Mouse (Mus musculus): ENCODE measurements at regions not wholly inside any gene's neighbourhood (a gene's known extent, or its start where the extent isn't known, plus 50 kb on each side); places are given as distances from the start of the nearest gene placed in this dataset.

DNA sequence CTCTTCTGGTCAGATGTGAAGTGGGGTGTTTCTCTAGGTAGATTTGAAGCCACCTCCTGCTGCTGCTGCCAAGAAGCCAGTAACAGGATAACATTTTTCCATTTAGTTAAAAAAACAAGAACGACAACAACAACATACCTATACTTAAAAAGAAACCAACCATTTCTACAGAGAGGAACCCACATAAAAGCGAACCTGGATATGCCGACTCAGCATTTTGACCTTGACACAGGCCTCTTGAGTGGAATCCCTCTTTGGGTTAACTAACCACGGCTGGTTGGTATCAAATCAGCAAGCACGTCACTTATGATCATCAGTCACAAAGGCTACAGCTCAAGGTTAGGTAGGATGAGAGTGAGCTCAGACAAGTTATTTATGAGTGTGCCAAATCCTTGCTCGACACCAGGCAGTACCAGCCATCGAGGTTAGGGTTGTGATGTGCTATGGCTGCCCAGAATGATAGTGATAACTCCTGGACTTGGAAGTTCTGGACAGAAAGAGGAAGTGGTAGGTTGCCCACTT lies 269.7 kb downstream of the Cbln1 start:
- DNase-seq (ENCODE audit: low read depth, low spot score): no peak

GRCm38 (mm10) chr8:87199461-87200131 lies 272.8 kb downstream of the Cbln1 start:
- peak; percentile 57 for DNase-seq (ENCODE audit: low read depth, low spot score)

GRCm38 (mm10) chr8:87197867-87198536 lies 274.4 kb downstream of the Cbln1 start:
- DNase-seq (ENCODE audit: low read depth, low spot score): no peak

- no peak for DNase-seq (ENCODE audit: low read depth, low spot score)
These were observed 275.4 kb downstream of the Cbln1 start for GRCm38 (mm10) chr8:87197000-87197399.

DNA sequence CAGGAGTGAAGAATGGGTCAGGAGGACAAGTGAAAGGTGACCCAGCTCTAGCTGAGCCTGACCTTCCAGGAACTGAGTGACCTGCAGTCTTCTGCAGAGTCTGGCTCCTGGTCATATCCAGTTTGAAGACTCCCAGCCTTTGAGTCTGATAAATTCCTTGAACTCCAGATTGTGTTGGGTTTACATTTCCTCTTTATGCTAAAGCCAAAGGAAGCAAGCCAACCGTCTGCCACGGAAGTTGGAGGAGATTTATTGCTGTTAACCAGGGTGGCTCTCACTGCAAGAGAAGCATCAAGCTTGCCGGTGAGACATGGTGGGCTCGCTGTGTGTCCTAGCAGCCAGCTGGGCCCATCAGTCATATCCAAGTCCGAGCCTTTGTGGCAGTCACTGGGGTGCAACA lies 276.4 kb downstream of the Cbln1 start:
- no peak for DNase-seq (ENCODE audit: low read depth, low spot score)

DNA sequence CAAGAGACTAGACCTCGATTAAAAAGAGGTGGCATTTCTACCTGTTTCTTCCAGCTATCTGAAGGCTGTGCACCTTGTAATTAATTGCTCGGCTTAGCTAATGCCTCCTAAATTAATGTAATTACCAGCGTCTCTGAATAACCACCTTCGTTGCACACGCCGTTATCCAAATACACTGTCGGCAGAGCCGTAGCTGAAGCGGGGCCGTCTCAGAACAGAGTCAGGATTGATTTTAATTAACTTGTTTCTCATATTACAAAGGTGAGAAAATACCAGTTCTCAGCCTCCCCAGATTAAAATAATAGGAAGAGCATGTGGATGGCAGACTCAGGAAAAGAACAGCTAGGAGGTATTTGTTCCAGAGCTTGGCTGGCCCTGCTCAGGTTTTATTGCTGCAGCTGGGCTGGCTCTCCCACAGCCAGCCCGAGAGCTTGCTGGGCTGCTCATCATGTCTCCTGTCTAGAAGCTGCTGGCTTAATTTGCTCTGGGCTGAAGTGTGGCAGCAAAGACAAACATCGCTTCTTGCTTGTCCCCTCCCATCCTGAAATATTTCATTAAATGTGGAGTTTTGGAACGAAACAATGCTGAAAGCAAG lies 282.5 kb downstream of the Cbln1 start:
- DNase-seq (ENCODE audit: low read depth, low spot score): peak; percentile 39

DNA sequence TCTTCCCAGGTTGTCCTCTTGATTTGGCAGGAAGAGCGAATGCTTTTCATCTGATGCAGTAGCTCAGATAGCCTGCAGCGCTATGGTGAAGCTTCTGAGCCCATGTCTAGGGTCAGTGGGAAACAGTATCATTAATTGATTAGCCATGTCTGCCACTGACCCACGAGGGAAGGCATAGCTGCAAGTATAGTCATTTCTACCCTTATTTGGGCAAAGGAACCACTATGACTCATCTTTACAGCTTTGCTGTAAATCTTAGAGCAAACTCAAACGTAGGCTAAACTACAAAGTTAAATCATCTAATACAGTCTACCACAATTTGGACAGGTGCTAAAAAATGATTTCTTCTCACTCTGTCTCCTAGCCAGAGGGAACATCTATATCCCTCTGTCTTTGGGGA lies 289.5 kb downstream of the Cbln1 start:
- DNase-seq (ENCODE audit: low read depth, low spot score): no peak

DNA sequence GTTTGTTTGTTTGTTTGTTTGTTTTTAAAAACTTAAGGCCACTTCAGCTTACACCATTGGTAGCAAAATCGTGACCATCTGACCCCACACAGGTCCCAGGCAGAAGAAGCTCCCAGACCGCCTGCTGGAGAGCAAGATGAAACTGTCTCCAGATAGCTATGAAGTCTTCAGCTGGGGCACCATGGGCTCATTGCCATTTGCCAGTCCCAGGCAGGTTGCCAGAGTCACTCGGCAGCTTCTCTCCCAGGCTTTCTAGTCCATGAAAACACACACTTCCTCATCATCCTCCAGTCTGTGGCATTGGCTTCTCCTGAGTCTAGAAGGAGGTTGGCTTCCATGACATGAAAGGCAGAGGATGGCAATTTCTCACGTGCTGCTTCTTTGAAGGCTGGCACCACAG lies 293.5 kb upstream of the N4bp1 start:
- no peak for DNase-seq (ENCODE audit: low read depth, low spot score)

DNA sequence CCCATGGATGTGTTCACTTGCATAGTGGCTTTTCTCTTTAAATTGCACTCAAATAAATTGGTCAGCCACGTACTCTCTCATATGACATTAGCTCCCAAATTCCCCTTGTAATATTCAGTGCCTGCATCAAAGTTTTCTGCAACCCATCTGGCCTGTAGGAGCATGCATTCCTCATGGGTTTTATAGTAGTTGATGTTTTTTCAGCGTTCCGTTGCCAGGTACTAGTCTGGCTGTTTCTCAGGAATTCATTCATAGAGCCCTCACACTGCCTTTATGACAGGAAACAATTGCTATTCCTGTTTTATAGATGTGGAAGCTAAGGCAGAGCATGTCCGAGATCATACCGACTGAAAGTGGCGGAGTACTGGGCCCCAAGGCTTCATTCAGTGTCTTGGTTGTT lies 292.6 kb upstream of the N4bp1 start:
- no peak for DNase-seq (ENCODE audit: low read depth, low spot score)

DNA sequence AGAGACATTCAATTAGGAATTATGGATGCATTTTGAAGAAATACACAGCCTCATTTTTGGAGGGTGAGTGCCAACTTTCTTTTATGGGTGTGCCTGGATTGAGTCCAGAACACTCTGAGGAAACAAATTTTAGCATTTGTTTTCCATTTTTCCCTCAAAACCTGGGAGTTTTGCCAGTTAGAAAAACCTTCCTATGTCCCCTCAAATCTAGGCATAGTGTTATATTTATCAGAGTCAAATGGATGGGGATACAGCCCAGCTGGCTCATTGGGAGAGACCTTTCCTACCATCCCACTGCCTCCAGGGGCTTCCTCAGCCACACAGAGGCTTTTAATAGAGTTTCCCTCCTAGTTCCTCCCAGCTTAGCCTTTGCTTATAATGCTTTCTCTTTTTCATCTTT lies 290.0 kb upstream of the N4bp1 start:
- no peak for DNase-seq (ENCODE audit: low read depth, low spot score)

GRCm38 (mm10) chr8:87173720-87174119 lies 288.7 kb upstream of the N4bp1 start:
- DNase-seq (ENCODE audit: low read depth, low spot score): no peak

- DNase-seq (ENCODE audit: low read depth, low spot score): no peak
These were observed 281.7 kb upstream of the N4bp1 start for GRCm38 (mm10) chr8:87166771-87167170.

- no peak for DNase-seq (ENCODE audit: low read depth, low spot score)
These were observed 275.4 kb upstream of the N4bp1 start for GRCm38 (mm10) chr8:87160416-87160815.

- no peak for DNase-seq (ENCODE audit: low read depth, low spot score)
These were observed 273.3 kb upstream of the N4bp1 start for GRCm38 (mm10) chr8:87158322-87158721.

- DNase-seq (ENCODE audit: low read depth, low spot score): no peak
These were observed 270.9 kb upstream of the N4bp1 start for GRCm38 (mm10) chr8:87155819-87156425.

DNA sequence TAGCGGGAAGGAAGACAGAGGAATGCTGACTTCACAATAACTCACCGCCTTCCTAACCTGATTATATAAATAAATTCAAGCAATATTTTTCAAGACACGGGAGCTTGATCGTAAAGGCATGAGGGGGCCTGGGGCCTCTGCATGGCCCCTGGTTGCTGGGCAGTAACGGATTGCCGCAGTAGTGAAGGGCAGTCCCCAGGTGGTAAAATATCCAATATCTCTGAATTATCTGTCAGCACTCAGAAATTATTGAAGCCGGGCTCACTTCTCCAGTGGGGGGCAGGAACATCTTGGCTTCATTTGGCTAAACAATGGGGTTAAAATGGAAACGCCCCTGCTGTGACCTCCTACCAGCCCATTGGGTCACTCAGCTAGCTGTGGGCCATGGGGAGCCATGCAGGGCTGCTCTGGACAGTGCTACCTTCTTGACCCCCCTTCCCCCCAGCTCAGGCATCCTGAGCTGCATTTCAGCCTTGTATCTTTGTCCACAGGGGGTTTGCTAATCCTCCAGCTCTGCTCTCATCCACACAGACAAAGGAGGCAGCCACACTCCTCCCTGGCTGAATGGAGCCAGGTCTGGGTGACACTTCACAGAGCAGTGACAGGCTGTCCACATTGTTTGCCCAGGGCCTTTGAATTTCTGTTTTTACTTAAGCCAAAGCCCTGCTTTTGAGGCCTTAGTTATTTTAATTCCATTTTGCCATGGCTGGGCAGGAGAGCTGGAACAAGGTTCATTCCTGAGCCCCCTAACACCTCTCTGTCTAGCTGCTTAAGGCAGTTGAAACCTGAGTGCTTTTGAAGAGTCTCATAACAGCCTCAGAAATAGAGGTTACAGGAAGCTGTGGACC lies 267.2 kb upstream of the N4bp1 start:
- DNase-seq (ENCODE audit: low read depth, low spot score): peak; percentile 14

DNA sequence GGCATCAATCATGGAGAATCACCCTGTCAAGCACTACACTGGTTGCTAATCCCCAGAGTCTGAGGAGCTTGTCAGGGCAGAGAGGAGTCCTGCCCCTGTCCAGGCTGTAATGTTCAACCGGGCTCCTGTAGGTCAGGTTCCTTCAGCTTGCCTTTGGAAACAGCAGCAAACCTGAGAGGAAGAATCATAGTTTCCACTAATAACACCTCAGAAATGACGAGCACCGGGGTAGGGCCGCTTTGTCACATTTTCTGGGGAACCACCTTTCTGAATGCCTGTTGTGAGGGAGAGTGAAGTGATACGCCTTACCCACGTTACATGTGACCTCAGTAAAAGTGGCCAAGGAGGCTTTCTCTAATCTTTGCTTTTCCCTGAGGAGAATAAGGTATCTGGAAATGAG lies 263.8 kb upstream of the N4bp1 start:
- DNase-seq (ENCODE audit: low read depth, low spot score): no peak

DNA sequence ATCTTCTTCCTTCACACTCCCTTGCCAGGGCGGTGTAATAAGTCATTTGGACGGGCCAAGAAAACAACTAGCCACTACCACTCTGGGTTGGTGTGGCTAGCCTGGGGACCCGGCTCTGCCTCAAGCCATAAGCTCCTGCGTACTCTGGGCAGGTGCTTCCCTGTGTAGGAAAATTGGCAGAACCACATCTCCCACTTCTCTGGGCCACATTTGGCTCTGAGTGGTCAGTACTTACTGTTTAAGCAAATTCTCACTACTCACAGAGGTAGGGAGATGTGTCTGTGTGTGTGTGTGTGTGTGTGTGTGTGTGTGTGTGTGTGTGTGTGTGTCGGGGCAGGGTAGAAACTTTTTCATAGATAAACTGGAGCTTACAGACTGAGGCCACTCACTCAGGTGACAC lies 262.6 kb upstream of the N4bp1 start:
- DNase-seq (ENCODE audit: low read depth, low spot score): no peak

DNA sequence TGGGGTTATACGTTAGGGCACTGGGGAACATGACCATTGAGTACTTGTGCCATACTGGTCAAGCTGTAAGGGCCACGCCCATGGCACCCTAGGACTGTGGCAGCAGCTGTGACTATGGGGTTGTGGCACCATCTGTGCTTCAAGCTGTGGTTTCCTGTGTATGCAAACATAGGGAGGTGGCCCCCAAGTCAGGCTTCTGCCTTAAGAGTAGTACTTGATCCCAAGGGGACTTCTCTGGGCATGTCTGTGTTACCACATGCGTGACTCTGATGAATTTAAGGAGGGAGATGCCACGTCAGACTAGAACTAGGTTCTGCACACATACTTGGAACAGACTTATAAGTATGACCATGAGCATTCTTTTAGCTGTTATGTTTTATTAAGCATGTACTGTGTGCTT lies 252.4 kb upstream of the N4bp1 start:
- no peak for DNase-seq (ENCODE audit: low read depth, low spot score)

DNA sequence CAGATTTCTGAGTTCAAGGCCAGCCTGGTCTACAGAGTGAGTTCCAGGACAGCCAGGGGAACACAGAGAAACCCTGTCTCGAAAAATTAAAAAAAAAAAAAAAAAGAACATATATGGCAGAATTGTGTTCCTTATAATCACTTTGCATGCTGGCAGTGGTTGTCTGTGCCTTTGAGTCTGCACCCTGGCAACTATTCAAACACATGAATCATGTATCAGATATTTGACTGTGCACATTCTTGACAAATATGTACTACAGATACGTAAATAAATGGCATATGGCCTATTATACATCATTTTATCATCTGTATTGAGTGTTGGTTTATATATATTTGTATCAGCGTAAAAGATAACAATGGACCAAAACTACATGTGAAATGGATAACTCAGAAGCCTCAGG lies 246.7 kb upstream of the N4bp1 start:
- DNase-seq (ENCODE audit: low read depth, low spot score): no peak

GRCm38 (mm10) chr8:87130691-87131090 lies 245.6 kb upstream of the N4bp1 start:
- no peak for DNase-seq (ENCODE audit: low read depth, low spot score)

DNA sequence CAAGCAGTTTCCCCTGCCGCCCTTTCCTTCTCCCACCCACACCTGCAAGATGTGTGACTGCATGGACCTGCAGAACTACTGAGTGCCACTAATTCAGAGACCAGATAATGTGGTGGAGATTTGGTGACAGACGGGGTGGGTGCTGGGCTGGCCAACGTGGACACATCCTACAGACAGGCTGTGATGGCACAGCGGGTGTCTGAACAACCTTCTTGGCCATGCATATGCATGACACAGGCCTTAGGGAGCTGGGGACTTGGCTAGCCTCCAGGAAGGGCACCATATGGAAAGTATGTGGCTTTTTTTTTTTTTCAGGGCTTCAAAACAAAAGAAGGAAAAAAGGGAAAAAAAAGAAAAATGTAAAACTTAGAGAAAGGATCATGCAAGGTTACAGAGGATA lies 243.5 kb upstream of the N4bp1 start:
- no peak for DNase-seq (ENCODE audit: low read depth, low spot score)
